ENCODE assay signal across 9 mouse cellular contexts in genomic region chr12:17324549-17325470, GRCm38 (mm10). TPM values are rescaled to one million over a fixed set of nuclear protein-coding genes. Genes with fewer than 3 reads are reported as not detected.
DNase-seq lines count a peak whose midpoint lies in the region; ATAC-seq and TF ChIP-seq lines count a peak whose summit lies in the region.
"Had no signal": no experiment of that assay in that cellular context is flagged by ENCODE, and none has a peak within 500 bp of the region (broad histone marks: within the 10 kb centered on the region; RNA-seq: fewer than 3 reads in every experiment).

No protein-coding gene starts in this region.

- H3K4me1 ChIP-seq in ES-Bruce4 (ENCODE audit: control insufficient read depth, insufficient read depth, low read length), result no peaks in the 10 kb centered on the region
- H3K4me1 ChIP-seq in embryonic facial prominence, embryonic 15.5 days, result peaks cover 10% of the 10 kb centered on the region
- peaks cover 7% of the 10 kb centered on the region; the same call in 1 of the 2 replicates for H3K4me1 ChIP-seq in liver, postnatal 0 days (ENCODE audit: insufficient read depth)

- H3K27me3 ChIP-seq in ES-Bruce4 (ENCODE audit: control insufficient read depth, insufficient read depth, low read length, poor library complexity, severe bottlenecking), result peaks cover 6% of the 10 kb centered on the region
- peaks cover 38% of the 10 kb centered on the region for H3K27me3 ChIP-seq in embryonic facial prominence, embryonic 15.5 days
- H3K27me3 ChIP-seq in liver, postnatal 0 days (ENCODE audit: insufficient read depth, low read length), result peaks cover 27% of the 10 kb centered on the region

- no peaks in the 10 kb centered on the region for H3K36me3 ChIP-seq in ES-Bruce4 (ENCODE audit: control insufficient read depth, insufficient read depth, low read length, poor library complexity, severe bottlenecking)
- H3K36me3 ChIP-seq in embryonic facial prominence, embryonic 15.5 days, result no peaks in the 10 kb centered on the region
- H3K36me3 ChIP-seq in liver, postnatal 0 days (replicated peaks; ENCODE audit: insufficient read depth, low read length), result no peaks in the 10 kb centered on the region
- H3K36me3 ChIP-seq: G1E had no signal

- DNase-seq in gastrocnemius, adult 2 months, result peak; percentile 40
- no peak for DNase-seq in gastrocnemius, postnatal 36 days
- peak; percentile 53 for DNase-seq in kidney, adult 11 months
- DNase-seq in liver, postnatal 0 days, result peak; percentile 30
- peak; percentile 43 for DNase-seq in retina, embryonic 14.5 days (ENCODE audit: low spot score)
- DNase-seq in c-Kit-positive CD71-positive TER-119-positive erythroid progenitor cells, embryonic 14.5 days (ENCODE audit: low spot score), result no peak

- peak overlapping the region; percentile 10; the same call in 1 of the 2 replicates for H3K9ac ChIP-seq in ES-Bruce4 (ENCODE audit: low read depth, poor library complexity, severe bottlenecking)
- H3K9ac ChIP-seq in embryonic facial prominence, embryonic 15.5 days, result 0 out of 2 replicates have a peak overlapping the region, but pooled peaks have one; percentile 23
- no peak overlapping the region for H3K9ac ChIP-seq in liver, postnatal 0 days (replicated peaks)

- no peak overlapping the region for H3K27ac ChIP-seq in gastrocnemius, adult 2 months
- no peak overlapping the region for H3K27ac ChIP-seq in ES-Bruce4 (ENCODE audit: insufficient read depth, low read length)
- no peak overlapping the region for H3K27ac ChIP-seq in embryonic facial prominence, embryonic 15.5 days (replicated peaks)
- H3K27ac ChIP-seq in liver, postnatal 0 days (ENCODE audit: low read depth), result no peak overlapping the region

- H3K9me3 ChIP-seq in ES-Bruce4 (replicated peaks; ENCODE audit: control insufficient read depth, insufficient read depth, low read length, poor library complexity, severe bottlenecking), result no peaks in the 10 kb centered on the region
- no peaks in the 10 kb centered on the region for H3K9me3 ChIP-seq in embryonic facial prominence, embryonic 15.5 days (replicated peaks)
- H3K9me3 ChIP-seq in liver, postnatal 0 days (ENCODE audit: low read length), result no peaks in the 10 kb centered on the region
- H3K9me3 ChIP-seq: G1E had no signal

- H3K4me2 ChIP-seq in embryonic facial prominence, embryonic 15.5 days (replicated peaks), result peak overlapping the region; percentile 83
- peak overlapping the region; percentile 67 for H3K4me2 ChIP-seq in liver, postnatal 0 days (ENCODE audit: low read depth, low read length)

- TF ChIP-seq EP300 in ES-Bruce4 (IDR thresholded peaks at IDR 0.05; ENCODE audit: insufficient read depth, low read depth, low read length), result no peak
- no peak for TF ChIP-seq EP300 in liver, postnatal 0 days (IDR thresholded peaks at IDR 0.05; ENCODE audit: low read depth)

- peak overlapping the region; percentile 65 for H3K4me3 ChIP-seq in gastrocnemius, adult 2 months
- H3K4me3 ChIP-seq in ES-Bruce4 (ENCODE audit: low read depth, low read length), result peak overlapping the region; percentile 61
- H3K4me3 ChIP-seq in embryonic facial prominence, embryonic 15.5 days (replicated peaks), result peak overlapping the region; percentile 46
- H3K4me3 ChIP-seq in liver, postnatal 0 days (ENCODE audit: low read depth, low read length), result peak overlapping the region; percentile 38; the same call in 1 of the 2 replicates

- WGBS in embryonic facial prominence, embryonic 15.5 days, result 4% methylated on average over 51 of the region's 51 CpGs
- 6% methylated on average over 51 of the region's 51 CpGs for WGBS in liver, postnatal 0 days (ENCODE audit: insufficient replicate concordance)

- no peak for ATAC-seq in embryonic facial prominence, embryonic 15.5 days (ENCODE audit: insufficient number of reproducible peaks, low FRiP score, low TSS enrichment, low read depth)
- peak; percentile 67 for ATAC-seq in liver, postnatal 0 days

- no peak for TF ChIP-seq CTCF in gastrocnemius, adult 2 months (IDR thresholded peaks at IDR 0.05)
- TF ChIP-seq CTCF in ES-Bruce4 (IDR thresholded peaks at IDR 0.05; ENCODE audit: low read depth, low read length), result no peak
- TF ChIP-seq CTCF in liver, postnatal 0 days (IDR thresholded peaks at IDR 0.05; ENCODE audit: low read depth), result no peak

- TF ChIP-seq POLR2A in ES-Bruce4 (IDR thresholded peaks at IDR 0.05; ENCODE audit: insufficient read depth, low read length), result no peak

- intact Hi-C loops in gastrocnemius, adult 2 months (cut with DNase I), result no loop called here
- intact Hi-C loops in gastrocnemius, postnatal 36 days (cut with DNase I), result no loop called here

RNA-seq across cellular contexts. Expression of gene Atp6v1c2, which starts 4.3 kb away (rescaled TPM):
- total RNA-seq in gastrocnemius, adult 2 months (2021), result not detected
- total RNA-seq in gastrocnemius, postnatal 36 days (2021), result not detected
- 0.75 TPM in 1 of 2 replicates, not detected in the other for polyA plus RNA-seq in ES-Bruce4 (2011; ENCODE audit: insufficient read depth, insufficient read length, low read depth, missing spikeins)
- 6.5 and 8.7 TPM in 2 replicates for polyA plus RNA-seq in embryonic facial prominence, embryonic 15.5 days (2015; fragmentation: Nextera tagmentation; extraction: Ambion mirVana)
- 0.18 TPM in 2 replicates for polyA plus RNA-seq in liver, postnatal 0 days (2015; fragmentation: Nextera tagmentation; extraction: Ambion mirVana)
- polyA plus RNA-seq: G1E had no signal

RNA-seq across cellular contexts. Expression of gene Nol10, which starts 23.4 kb away (rescaled TPM):
- total RNA-seq in gastrocnemius, adult 2 months (2021), result 1 to 10 TPM; 8.8 to 9.2 TPM
- total RNA-seq in gastrocnemius, postnatal 36 days (2021), result 1 to 10 TPM; 5.6 to 7.6 TPM
- polyA plus RNA-seq in ES-Bruce4 (2011; ENCODE audit: insufficient read depth, insufficient read length, low read depth, missing spikeins), result 60.5 and 61.6 TPM in 2 replicates
- polyA plus RNA-seq in embryonic facial prominence, embryonic 15.5 days (2015; fragmentation: Nextera tagmentation; extraction: Ambion mirVana), result 19.8 and 20.8 TPM in 2 replicates
- 4.4 and 5.3 TPM in 2 replicates for polyA plus RNA-seq in liver, postnatal 0 days (2015; fragmentation: Nextera tagmentation; extraction: Ambion mirVana)

RNA-seq across cellular contexts. Expression of gene Pdia6, which starts 58.5 kb away (rescaled TPM):
- total RNA-seq in gastrocnemius, adult 2 months (2021), result 10 to 100 TPM; 40.1 to 49.5 TPM
- 10 to 100 TPM; 40.6 to 45.2 TPM for total RNA-seq in gastrocnemius, postnatal 36 days (2021)
- polyA plus RNA-seq in ES-Bruce4 (2011; ENCODE audit: insufficient read depth, insufficient read length, low read depth, missing spikeins), result 372 and 381 TPM in 2 replicates
- polyA plus RNA-seq in embryonic facial prominence, embryonic 15.5 days (2015; fragmentation: Nextera tagmentation; extraction: Ambion mirVana), result 562 and 594 TPM in 2 replicates
- polyA plus RNA-seq in liver, postnatal 0 days (2015; fragmentation: Nextera tagmentation; extraction: Ambion mirVana), result 133 and 141 TPM in 2 replicates

Comparison
In these comparisons a context has a peak if more than half of its experiments do, and no peak if none do; other contexts are left out.
1. DNase-seq: peak in gastrocnemius, adult 2 months (single experiment), kidney, adult 11 months (single experiment), liver, postnatal 0 days (single experiment) and retina, embryonic 14.5 days (single experiment); none in gastrocnemius, postnatal 36 days (0 of 2) and c-Kit-positive CD71-positive TER-119-positive erythroid progenitor cells, embryonic 14.5 days (single experiment).
2. Peak in every context shown above with its lines, with median percentiles within 50 percentile points of each other: H3K4me3 ChIP-seq.